Mouse (Mus musculus) small intestine, adult 2 months (tissue): ENCODE data around the gene Mms19.

Source experiments
- CTCF ChIP-seq: fragments of 200-500 bp; IDR thresholded peaks from 2 replicates; pipeline ENCODE4 v1.5.1; 2012; ENCODE audit warnings: low read depth, mild to moderate bottlenecking, control low read depth, inconsistent platforms, low read length, moderate library complexity, mixed read lengths; ENCODE audit not compliant: insufficient replicate concordance, insufficient read length; ENCODE audit errors: extremely low read depth
- POLR2A ChIP-seq: fragments of 200-500 bp; IDR thresholded peaks from 2 replicates; pipeline ENCODE4 v1.6.1; 2012; ENCODE audit warnings: low read depth, mild to moderate bottlenecking, control low read depth, inconsistent platforms, low read length, moderate library complexity

DNA sequence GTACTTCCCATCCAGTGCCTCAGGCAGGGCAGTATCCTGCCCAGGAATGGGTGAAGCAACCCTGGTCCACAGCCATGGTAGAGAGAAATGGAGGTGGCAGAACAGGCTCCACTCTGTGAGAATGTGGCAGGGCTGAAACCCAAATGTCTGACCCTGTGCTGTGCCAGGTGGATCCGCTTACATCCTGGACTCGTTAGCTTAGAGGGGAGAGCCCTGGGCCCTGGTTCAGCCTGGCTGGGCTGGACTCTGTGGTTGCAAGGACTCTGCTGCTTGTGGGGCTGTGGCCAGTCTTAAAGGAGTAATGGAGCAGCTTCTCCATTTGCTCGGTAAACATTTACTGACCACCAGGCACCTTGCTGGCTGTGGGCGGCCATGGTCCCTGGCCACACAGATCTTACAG is 6.2 kb upstream of the Mms19 start:
- TF ChIP-seq POLR2A (no peak), CTCF (no peak)
